Mouse (Mus musculus): ENCODE data around the gene Cdkl2. TPM values are rescaled to one million over a fixed set of nuclear protein-coding genes. Genes with fewer than 3 reads are reported as not detected.
A peak's percentile ranks its signal among the peaks of the same experiment; 100 is the strongest.

The Cdkl2 gene
- polyA plus RNA-seq, 1 experiment from 2014 or later, result 4.0 TPM

DNA sequence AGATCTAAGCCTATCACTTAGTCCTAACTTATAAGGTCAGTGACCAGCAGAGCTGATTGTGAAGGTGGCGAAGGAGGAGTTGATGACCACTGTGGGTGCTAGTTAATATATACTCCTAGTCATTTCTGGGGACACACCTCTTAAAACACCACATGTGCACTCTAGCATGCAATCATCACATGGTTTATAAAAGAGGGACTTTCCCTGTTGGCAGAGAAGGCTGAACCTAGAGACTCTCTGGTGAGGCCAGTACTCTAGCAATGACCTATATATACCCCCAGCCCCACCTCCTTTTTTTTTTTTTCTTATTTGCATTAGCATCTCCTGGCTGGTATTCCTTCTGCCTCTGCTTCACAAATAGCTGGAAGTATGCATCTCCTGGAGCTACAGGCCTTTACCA lies 82.3 kb downstream of the Cdkl2 start:
- Histone ChIP-seq H3K4me2 (ENCODE audit: low read depth, low read length) (peak overlapping the region; percentile 78), H3K9ac (ENCODE audit: low read length) (peak overlapping the region; percentile 55), H3K36me3 (ENCODE audit: control insufficient read depth, insufficient read depth, low read length) (peaks cover 11% of the 10 kb centered on the region), H3K27ac (ENCODE audit: low read length) (peak overlapping the region; percentile 43), H3K4me3 (ENCODE audit: low read length) (peak overlapping the region; percentile 88), H3K4me1 (replicated peaks; ENCODE audit: control insufficient read depth, insufficient read depth, low read length) (peaks cover 15% of the 10 kb centered on the region), H3K9me3 (ENCODE audit: control insufficient read depth, low read length) (no peaks in the 10 kb centered on the region), H3K27me3 (ENCODE audit: control insufficient read depth, insufficient read depth, low read depth, low read length) (no peaks in the 10 kb centered on the region)
- ATAC-seq (ENCODE audit: low read depth), result no peak
- WGBS, result 75% methylated on average over 1 of the region's 1 CpGs

DNA sequence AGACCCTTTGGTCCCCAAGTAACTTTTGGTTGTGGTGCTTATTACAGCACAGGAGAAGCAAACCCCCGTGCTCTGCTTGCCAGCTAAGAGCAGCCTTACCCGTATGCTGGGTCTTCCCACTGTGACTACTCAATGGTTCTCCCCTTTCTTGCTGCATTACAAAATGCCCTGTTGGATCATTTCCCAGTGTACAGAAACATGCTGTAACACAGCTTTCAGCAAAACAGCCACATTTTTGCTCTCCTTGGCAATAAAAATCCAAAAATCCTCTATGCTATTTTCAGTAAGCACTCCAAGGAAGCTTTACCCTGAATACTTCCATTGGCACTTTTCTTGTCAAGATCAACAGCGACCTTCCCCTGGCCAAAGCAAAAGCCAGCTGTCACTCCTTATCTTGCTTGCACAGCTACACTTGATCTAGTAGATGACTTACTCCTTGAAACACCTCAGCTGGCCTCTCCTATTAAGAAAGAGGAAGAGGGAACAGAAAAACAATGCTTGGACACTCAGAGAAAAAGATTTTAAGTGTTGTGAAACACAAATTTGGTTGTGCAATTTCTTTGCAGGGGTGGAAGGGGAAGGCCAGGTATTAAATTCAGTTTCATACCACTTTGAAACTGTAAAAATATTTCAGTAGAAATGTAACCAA lies 83.0 kb downstream of the Cdkl2 start:
- H3K4me1 ChIP-seq (replicated peaks; ENCODE audit: control insufficient read depth, insufficient read depth, low read length), result peaks cover 15% of the 10 kb centered on the region
- H3K36me3 ChIP-seq (ENCODE audit: control insufficient read depth, insufficient read depth, low read length), result peaks cover 11% of the 10 kb centered on the region
- H3K27me3 ChIP-seq (ENCODE audit: control insufficient read depth, insufficient read depth, low read depth, low read length), result no peaks in the 10 kb centered on the region
- peak overlapping the region; percentile 71 for H3K27ac ChIP-seq (ENCODE audit: low read length)
- WGBS, result 37% methylated on average over 3 of the region's 3 CpGs
- peak overlapping the region; percentile 11 for H3K4me3 ChIP-seq (ENCODE audit: low read length)
- no peak for ATAC-seq (ENCODE audit: low read depth)
- H3K9me3 ChIP-seq (ENCODE audit: control insufficient read depth, low read length), result no peaks in the 10 kb centered on the region
- H3K9ac ChIP-seq (ENCODE audit: low read length), result peak overlapping the region; percentile 0; the same call in 1 of the 2 replicates
- peak overlapping the region; percentile 78 for H3K4me2 ChIP-seq (ENCODE audit: low read depth, low read length)

DNA sequence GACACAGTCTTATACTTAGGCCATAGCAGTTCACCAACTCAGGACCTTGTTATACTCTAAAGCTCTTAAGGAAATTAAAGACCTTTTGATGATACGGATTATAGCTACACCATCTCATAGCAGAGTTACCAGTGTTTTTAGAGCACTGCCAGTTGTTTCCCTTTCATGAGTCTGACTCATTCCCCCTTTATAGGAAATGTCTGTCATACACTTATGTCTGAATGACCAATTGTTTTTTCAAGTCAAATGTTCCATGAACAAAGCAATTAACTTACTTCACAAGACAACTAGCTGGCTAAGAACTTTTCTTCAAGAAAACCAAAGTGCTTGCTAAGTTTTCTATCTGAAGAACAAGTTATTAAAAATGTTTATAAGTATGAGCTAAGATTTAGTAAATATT lies 83.7 kb downstream of the Cdkl2 start:
- Histone ChIP-seq H3K4me2 (ENCODE audit: low read depth, low read length) (peak overlapping the region; percentile 78), H3K9ac (ENCODE audit: low read length) (no peak overlapping the region), H3K27ac (ENCODE audit: low read length) (no peak overlapping the region), H3K4me1 (replicated peaks; ENCODE audit: control insufficient read depth, insufficient read depth, low read length) (peaks cover 15% of the 10 kb centered on the region), H3K27me3 (ENCODE audit: control insufficient read depth, insufficient read depth, low read depth, low read length) (no peaks in the 10 kb centered on the region), H3K4me3 (ENCODE audit: low read length) (no peak overlapping the region), H3K36me3 (ENCODE audit: control insufficient read depth, insufficient read depth, low read length) (peaks cover 12% of the 10 kb centered on the region), H3K9me3 (ENCODE audit: control insufficient read depth, low read length) (no peaks in the 10 kb centered on the region)
- 57% methylated on average over 1 of the region's 1 CpGs for WGBS
- no peak for ATAC-seq (ENCODE audit: low read depth)

DNA sequence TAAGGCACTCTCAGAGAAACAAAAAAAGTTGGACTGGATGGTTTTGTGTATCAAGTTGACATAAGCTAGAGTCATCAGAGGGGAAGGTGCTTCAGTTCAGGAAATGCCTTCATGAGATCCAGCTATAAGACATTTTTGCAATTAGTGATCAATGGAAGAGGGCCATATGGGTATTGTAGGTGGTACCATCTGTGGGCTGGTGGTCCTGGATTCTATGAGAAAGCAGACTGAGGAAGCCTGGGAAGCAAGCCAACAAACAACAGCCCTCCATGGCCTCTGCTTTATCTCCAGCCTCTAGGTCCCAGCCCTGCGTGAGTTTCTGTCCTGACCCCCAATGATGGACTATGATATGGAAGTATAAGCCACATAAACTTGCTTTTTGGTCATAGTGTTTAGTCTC lies 84.6 kb downstream of the Cdkl2 start:
- WGBS, result 74% methylated on average over 1 of the region's 1 CpGs
- H3K9ac ChIP-seq (ENCODE audit: low read length), result no peak overlapping the region

DNA sequence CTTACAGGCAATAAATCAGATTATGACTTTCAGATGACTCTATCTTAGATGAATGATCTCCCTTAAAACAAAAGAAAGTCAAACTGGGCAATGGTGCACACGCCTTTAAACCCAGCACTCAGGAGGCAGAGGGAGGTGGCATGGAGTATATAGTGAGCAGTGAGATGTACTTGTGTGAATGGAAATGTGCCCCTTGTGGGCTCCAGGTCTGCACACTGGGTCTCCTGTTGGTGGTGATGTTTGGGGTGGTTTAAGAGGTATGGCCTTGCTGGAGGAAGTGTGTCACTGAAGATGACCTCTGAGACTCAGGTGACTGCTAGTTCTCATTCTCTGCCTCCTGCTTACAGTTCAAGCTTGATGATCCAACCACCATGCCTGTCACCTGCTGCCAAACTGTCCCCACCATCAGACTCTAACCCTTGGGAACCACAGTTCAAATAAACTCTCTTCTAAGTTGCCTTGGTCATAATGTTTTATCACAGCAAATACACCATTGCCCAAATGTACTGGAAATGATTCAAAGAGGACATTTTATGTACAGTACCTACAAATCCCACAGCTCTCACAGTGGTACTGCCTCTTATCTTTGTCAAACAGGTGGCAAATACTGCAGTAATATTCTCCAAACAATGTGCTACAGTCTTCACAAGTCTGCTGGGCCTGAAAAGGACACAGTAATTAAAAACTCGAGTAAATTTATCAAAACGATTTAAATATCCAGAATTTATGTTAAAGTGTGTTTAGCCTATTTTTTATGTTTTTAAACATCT lies 86.5 kb downstream of the Cdkl2 start:
- no peak for ATAC-seq (ENCODE audit: low read depth)
- H3K4me1 ChIP-seq (replicated peaks; ENCODE audit: control insufficient read depth, insufficient read depth, low read length), result peaks cover 15% of the 10 kb centered on the region
- 91% methylated on average over 3 of the region's 3 CpGs for WGBS
- no peaks in the 10 kb centered on the region for H3K9me3 ChIP-seq (ENCODE audit: control insufficient read depth, low read length)
- H3K4me3 ChIP-seq (ENCODE audit: low read length), result no peak overlapping the region
- no peaks in the 10 kb centered on the region for H3K27me3 ChIP-seq (ENCODE audit: control insufficient read depth, insufficient read depth, low read depth, low read length)
- peaks cover 23% of the 10 kb centered on the region for H3K36me3 ChIP-seq (ENCODE audit: control insufficient read depth, insufficient read depth, low read length)
- no peak overlapping the region for H3K9ac ChIP-seq (ENCODE audit: low read length)
- H3K4me2 ChIP-seq (ENCODE audit: low read depth, low read length), result no peak overlapping the region
- H3K27ac ChIP-seq (ENCODE audit: low read length), result no peak overlapping the region

More for the DNA sequence above, 84.6 kb downstream of the Cdkl2 start:
- Histone ChIP-seq H3K36me3 (ENCODE audit: control insufficient read depth, insufficient read depth, low read length) (peaks cover 15% of the 10 kb centered on the region), H3K4me2 (ENCODE audit: low read depth, low read length) (no peak overlapping the region), H3K27me3 (ENCODE audit: control insufficient read depth, insufficient read depth, low read depth, low read length) (no peaks in the 10 kb centered on the region), H3K4me1 (replicated peaks; ENCODE audit: control insufficient read depth, insufficient read depth, low read length) (peaks cover 15% of the 10 kb centered on the region), H3K27ac (ENCODE audit: low read length) (no peak overlapping the region), H3K9me3 (ENCODE audit: control insufficient read depth, low read length) (no peaks in the 10 kb centered on the region), H3K4me3 (ENCODE audit: low read length) (no peak overlapping the region)
- no peak for ATAC-seq (ENCODE audit: low read depth)

Other genes starting within 250 kb of the Cdkl2 start
- gene Rchy1, start 80.8 kb downstream of the Cdkl2 start, polyA plus RNA-seq (2015; fragmentation: Nextera tagmentation; extraction: Ambion mirVana), result 62.9 and 69.1 TPM in 2 replicates
- not detected in 2 replicates for gene Odaph, start 56.4 kb downstream of the Cdkl2 start, polyA plus RNA-seq (2015; fragmentation: Nextera tagmentation; extraction: Ambion mirVana)
- gene G3bp2, start 39.8 kb upstream of the Cdkl2 start, polyA plus RNA-seq (2015; fragmentation: Nextera tagmentation; extraction: Ambion mirVana), result 124 and 144 TPM in 2 replicates
- gene Uso1, start 94.1 kb upstream of the Cdkl2 start, polyA plus RNA-seq (2015; fragmentation: Nextera tagmentation; extraction: Ambion mirVana), result 37.7 and 38.3 TPM in 2 replicates
- gene U90926, start 171.5 kb upstream of the Cdkl2 start, polyA plus RNA-seq (2015; fragmentation: Nextera tagmentation; extraction: Ambion mirVana), result not detected in 2 replicates
- 0.16 and 0.25 TPM in 2 replicates for gene Ppef2, start 212.4 kb upstream of the Cdkl2 start, polyA plus RNA-seq (2015; fragmentation: Nextera tagmentation; extraction: Ambion mirVana)
- 12.9 and 15.6 TPM in 2 replicates for gene Naaa, start 234.3 kb upstream of the Cdkl2 start, polyA plus RNA-seq (2015; fragmentation: Nextera tagmentation; extraction: Ambion mirVana)

Measured in lung, embryonic 16.5 days (tissue).